Mouse (Mus musculus) brain, embryonic 14.5 days (tissue): ENCODE measurements at regions not wholly inside any gene's neighbourhood (a gene's known extent, or its start where the extent isn't known, plus 50 kb on each side); places are given as distances from the start of the nearest gene placed in this dataset.

Experiments
- CTCF ChIP-seq: fragments of 200-500 bp; IDR thresholded peaks from 2 replicates; pipeline ENCODE4 v1.5.1; 2012; ENCODE audit warnings: inconsistent platforms, mild to moderate bottlenecking, moderate library complexity, borderline replicate concordance; ENCODE audit not compliant: insufficient read depth, insufficient read length; ENCODE audit errors: extremely low read depth
- POLR2A ChIP-seq: fragments of 200-500 bp; IDR thresholded peaks from 2 replicates; pipeline ENCODE4 v1.6.1; 2012; ENCODE audit warnings: mild to moderate bottlenecking, inconsistent platforms, borderline replicate concordance; ENCODE audit not compliant: poor library complexity, insufficient read depth, insufficient read length, severe bottlenecking; ENCODE audit errors: extremely low read depth

DNA sequence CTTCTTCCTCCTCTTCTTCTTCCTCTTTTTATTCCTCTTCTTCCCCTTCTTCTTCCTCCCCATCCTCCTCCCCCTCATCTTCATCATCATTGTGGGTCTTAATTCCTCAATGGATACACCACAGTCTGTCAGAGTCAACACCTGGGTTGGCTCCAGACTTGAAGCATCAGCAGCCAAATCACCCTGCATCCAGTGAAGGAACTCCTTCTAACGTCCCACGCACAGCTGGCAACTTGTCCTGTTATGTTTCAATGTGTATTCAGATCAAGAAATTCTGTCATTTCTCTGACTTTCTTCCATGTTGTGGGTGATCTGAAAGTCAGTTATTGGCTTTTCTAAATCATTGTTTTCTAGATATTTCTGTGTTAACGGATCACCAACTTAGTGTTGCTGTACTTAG, 312.9 kb downstream of the Ptpru start:
- TF ChIP-seq POLR2A, result no peak
- TF ChIP-seq CTCF, result no peak
